Mouse (Mus musculus): ENCODE results near the gene Arsb. TPM values are rescaled to one million over a fixed set of nuclear protein-coding genes. Genes with fewer than 3 reads are reported as not detected.

The Arsb gene
- total RNA-seq, 2 experiments from 2014 or later, result 3.4 to 3.5 TPM

GRCm38 (mm10) chr13:93877924-93878323, 106.5 kb downstream of the Arsb start:
- DNase-seq, result no peak

GRCm38 (mm10) chr13:93879426-93879825, 108.0 kb downstream of the Arsb start:
- intact Hi-C loops (cut with DNase I), result no loop called here
- no peak for DNase-seq

More at GRCm38 (mm10) chr13:93877924-93878323, 106.5 kb downstream of the Arsb start:
- intact Hi-C loops (cut with DNase I), result no loop called here

- intact Hi-C loops (cut with DNase I), result no loop called here
- DNase-seq, result no peak
Measured at GRCm38 (mm10) chr13:93882132-93882531, 110.7 kb downstream of the Arsb start.

GRCm38 (mm10) chr13:93886999-93887398, 115.6 kb downstream of the Arsb start:
- no peak for DNase-seq
- intact Hi-C loops (cut with DNase I), result no loop called here

GRCm38 (mm10) chr13:93888196-93888595, 116.8 kb downstream of the Arsb start:
- DNase-seq, result no peak
- intact Hi-C loops (cut with DNase I), result no loop called here

- no peak for DNase-seq
- intact Hi-C loops (cut with DNase I), result no loop called here
Measured at GRCm38 (mm10) chr13:93888916-93889315, 117.5 kb downstream of the Arsb start.

- intact Hi-C loops (cut with DNase I), result no loop called here
- DNase-seq, result no peak
Measured at GRCm38 (mm10) chr13:93889991-93890390, 118.6 kb downstream of the Arsb start.

GRCm38 (mm10) chr13:93891276-93891675, 119.8 kb downstream of the Arsb start:
- DNase-seq, result no peak
- intact Hi-C loops (cut with DNase I), result no loop called here

- intact Hi-C loops (cut with DNase I), result no loop called here
- DNase-seq, result no peak
Measured at GRCm38 (mm10) chr13:93892101-93892500, 120.7 kb downstream of the Arsb start.

- intact Hi-C loops (cut with DNase I), result no loop called here
- DNase-seq, result no peak
Measured at GRCm38 (mm10) chr13:93894105-93894504, 122.7 kb downstream of the Arsb start.

GRCm38 (mm10) chr13:93895430-93895829, 124.0 kb downstream of the Arsb start:
- intact Hi-C loops (cut with DNase I), result no loop called here
- DNase-seq, result no peak

- DNase-seq, result no peak
- intact Hi-C loops (cut with DNase I), result no loop called here
Measured at GRCm38 (mm10) chr13:93897943-93898826, 126.8 kb downstream of the Arsb start.

GRCm38 (mm10) chr13:93899378-93900256, 128.2 kb downstream of the Arsb start:
- intact Hi-C loops (cut with DNase I), result loop anchor here (5.0 kb wide), 1 partner anchor 82 kb away; no protein-coding TSS in a partner anchor
- DNase-seq, result no peak

GRCm38 (mm10) chr13:93900934-93901626, 129.7 kb downstream of the Arsb start:
- no peak for DNase-seq
- intact Hi-C loops (cut with DNase I), result loop anchor here (5.0 kb wide), 1 partner anchor 84 kb away; no protein-coding TSS in a partner anchor

GRCm38 (mm10) chr13:93902126-93902525, 130.7 kb downstream of the Arsb start:
- DNase-seq, result no peak
- intact Hi-C loops (cut with DNase I), result loop anchor here (5.0 kb wide), 1 partner anchor 85 kb away; no protein-coding TSS in a partner anchor

GRCm38 (mm10) chr13:93906552-93907245, 135.3 kb downstream of the Arsb start:
- no peak for DNase-seq
- intact Hi-C loops (cut with DNase I), result no loop called here

GRCm38 (mm10) chr13:93907971-93908370, 136.5 kb downstream of the Arsb start:
- DNase-seq, result no peak
- intact Hi-C loops (cut with DNase I), result no loop called here

- no peak for DNase-seq
- intact Hi-C loops (cut with DNase I), result no loop called here
Measured at GRCm38 (mm10) chr13:93909847-93910246, 138.4 kb downstream of the Arsb start.

GRCm38 (mm10) chr13:93911037-93911436, 139.6 kb downstream of the Arsb start:
- DNase-seq, result peak in 1 of 2 experiments; percentile 11
- intact Hi-C loops (cut with DNase I), result no loop called here

All from gastrocnemius, postnatal 36 days (tissue).